Mouse (Mus musculus): ENCODE measurements at regions not wholly inside any gene's neighbourhood (a gene's known extent, or its start where the extent isn't known, plus 50 kb on each side); places are given as distances from the start of the nearest gene placed in this dataset.

DNA sequence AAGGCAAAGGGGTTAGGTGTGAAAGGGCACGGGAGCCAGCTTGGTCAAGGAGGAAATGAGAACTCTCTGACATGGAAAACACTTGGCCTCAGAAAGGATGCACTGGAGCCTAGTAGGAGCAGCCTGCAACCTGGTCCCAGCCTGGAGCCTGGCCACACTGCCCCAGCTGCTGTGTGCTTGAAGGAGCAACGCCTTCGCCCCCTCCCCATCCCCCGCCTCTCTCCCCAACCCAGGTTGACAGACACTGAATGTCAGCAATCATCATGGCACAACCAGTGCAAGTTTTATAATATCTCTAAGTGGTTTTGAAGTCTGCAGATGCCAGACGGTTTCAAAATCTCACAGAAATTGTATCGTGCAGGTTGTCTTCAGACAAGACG is 417.6 kb downstream of the Cmpk2 start:
- TF ChIP-seq CTCF (IDR thresholded peaks at IDR 0.05; ENCODE audit: extremely low read depth, insufficient read length, insufficient replicate concordance, low read depth, low read length) (no peak), POLR2A (IDR thresholded peaks at IDR 0.05; ENCODE audit: low read depth, low read length) (no peak)

Data from small intestine, adult 2 months (tissue).